Mouse (Mus musculus): ENCODE measurements around the gene Serbp1. TPM values are rescaled to one million over a fixed set of nuclear protein-coding genes. Genes with fewer than 3 reads are reported as not detected.
"Not testable (repeated sequence)": the region's sequence is repeated elsewhere in the genome, so short reads cannot be mapped to it uniquely, and the experiment has no call there.

Serbp1 gene
- polyA plus RNA-seq, 1 experiment from 2014 or later = 175 TPM

GRCm38 (mm10) chr6:67205081-67206037 is 32.6 kb upstream of the Serbp1 start:
- 77% methylated on average over 35 of the region's 35 CpGs for WGBS
- no peak overlapping the region for H3K9ac ChIP-seq (replicated peaks; ENCODE audit: low read depth)
- no peak for DNase-seq (ENCODE audit: low spot score)
- no peak overlapping the region for H3K27ac ChIP-seq (ENCODE audit: low read length)
- H3K4me1 ChIP-seq (ENCODE audit: insufficient read depth, low read depth, low read length) = no peaks in the 10 kb centered on the region
- H3K9me3 ChIP-seq (ENCODE audit: low read length) = no peaks in the 10 kb centered on the region
- no peak overlapping the region for H3K4me3 ChIP-seq (ENCODE audit: low read depth, low read length)
- ATAC-seq = no peak
- no peak overlapping the region for H3K4me2 ChIP-seq (replicated peaks; ENCODE audit: low read depth, low read length)
- no peaks in the 10 kb centered on the region for H3K27me3 ChIP-seq (replicated peaks; ENCODE audit: insufficient read depth, low read length)
- H3K36me3 ChIP-seq (ENCODE audit: insufficient read depth, low read length) = no peaks in the 10 kb centered on the region
- TF ChIP-seq CTCF (IDR thresholded peaks at IDR 0.05) (no peak), EP300 (IDR thresholded peaks at IDR 0.05) (no peak)

DNA sequence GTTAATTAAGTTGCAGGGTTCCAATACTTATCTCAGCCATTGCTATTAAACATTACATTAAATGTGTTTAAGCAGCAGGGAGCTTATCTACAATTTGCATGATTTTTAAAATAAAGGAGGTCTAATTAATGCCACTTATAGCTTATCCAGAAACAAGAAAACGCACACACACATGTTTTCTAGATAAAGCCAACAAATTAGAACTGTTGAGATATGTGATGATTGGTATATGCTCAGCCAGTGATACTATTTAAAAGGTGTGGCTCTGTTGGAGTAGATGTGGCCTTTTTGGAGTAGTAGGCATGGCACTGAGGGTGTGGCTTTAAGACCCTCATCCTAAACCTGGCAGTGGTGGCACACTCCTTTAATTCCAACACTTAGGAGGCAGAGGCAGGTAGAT is 25.6 kb upstream of the Serbp1 start:
- 73% methylated on average over 1 of the region's 1 CpGs for WGBS
- Histone ChIP-seq H3K27ac (ENCODE audit: low read length) (no peak overlapping the region), H3K9ac (replicated peaks; ENCODE audit: low read depth) (no peak overlapping the region), H3K9me3 (ENCODE audit: low read length) (no peaks in the 10 kb centered on the region), H3K36me3 (ENCODE audit: insufficient read depth, low read length) (no peaks in the 10 kb centered on the region), H3K4me2 (replicated peaks; ENCODE audit: low read depth, low read length) (no peak overlapping the region), H3K4me1 (ENCODE audit: insufficient read depth, low read depth, low read length) (no peaks in the 10 kb centered on the region), H3K4me3 (ENCODE audit: low read depth, low read length) (no peak overlapping the region), H3K27me3 (replicated peaks; ENCODE audit: insufficient read depth, low read length) (no peaks in the 10 kb centered on the region)
- no peak for TF ChIP-seq CTCF (IDR thresholded peaks at IDR 0.05)
- TF ChIP-seq EP300 (IDR thresholded peaks at IDR 0.05) = no peak
- DNase-seq (ENCODE audit: low spot score) (no peak), ATAC-seq (no peak)

GRCm38 (mm10) chr6:67213429-67214098 is 24.4 kb upstream of the Serbp1 start:
- no peak overlapping the region for H3K4me2 ChIP-seq (replicated peaks; ENCODE audit: low read depth, low read length)
- no peak overlapping the region for H3K9ac ChIP-seq (replicated peaks; ENCODE audit: low read depth)
- H3K4me1 ChIP-seq (ENCODE audit: insufficient read depth, low read depth, low read length) = no peaks in the 10 kb centered on the region
- no peak for TF ChIP-seq EP300 (IDR thresholded peaks at IDR 0.05)
- no peak for TF ChIP-seq CTCF (IDR thresholded peaks at IDR 0.05)
- H3K27ac ChIP-seq (ENCODE audit: low read length) = no peak overlapping the region
- DNase-seq (ENCODE audit: low spot score) (no peak), ATAC-seq (no peak)
- no peaks in the 10 kb centered on the region for H3K27me3 ChIP-seq (replicated peaks; ENCODE audit: insufficient read depth, low read length)
- H3K9me3 ChIP-seq (ENCODE audit: low read length) = no peaks in the 10 kb centered on the region
- no peak overlapping the region for H3K4me3 ChIP-seq (ENCODE audit: low read depth, low read length)
- no peaks in the 10 kb centered on the region for H3K36me3 ChIP-seq (ENCODE audit: insufficient read depth, low read length)
- WGBS = 89% methylated on average over 4 of the region's 4 CpGs

- Histone ChIP-seq H3K27ac (ENCODE audit: low read length) (no peak overlapping the region), H3K9me3 (ENCODE audit: low read length) (no peaks in the 10 kb centered on the region), H3K4me2 (replicated peaks; ENCODE audit: low read depth, low read length) (no peak overlapping the region), H3K4me3 (ENCODE audit: low read depth, low read length) (no peak overlapping the region), H3K4me1 (ENCODE audit: insufficient read depth, low read depth, low read length) (no peaks in the 10 kb centered on the region), H3K27me3 (replicated peaks; ENCODE audit: insufficient read depth, low read length) (no peaks in the 10 kb centered on the region), H3K36me3 (ENCODE audit: insufficient read depth, low read length) (no peaks in the 10 kb centered on the region), H3K9ac (replicated peaks; ENCODE audit: low read depth) (no peak overlapping the region)
- WGBS = 48% methylated on average over 4 of the region's 4 CpGs
- ATAC-seq (peak; percentile 57), DNase-seq (ENCODE audit: low spot score) (peak; percentile 45)
- TF ChIP-seq EP300 (IDR thresholded peaks at IDR 0.05) = no peak
- no peak for TF ChIP-seq CTCF (IDR thresholded peaks at IDR 0.05)
Observed at GRCm38 (mm10) chr6:67217402-67217801, 20.6 kb upstream of the Serbp1 start.

- Histone ChIP-seq H3K27ac (ENCODE audit: low read length) (no peak overlapping the region), H3K27me3 (replicated peaks; ENCODE audit: insufficient read depth, low read length) (no peaks in the 10 kb centered on the region), H3K9me3 (ENCODE audit: low read length) (no peaks in the 10 kb centered on the region), H3K4me2 (replicated peaks; ENCODE audit: low read depth, low read length) (no peak overlapping the region), H3K9ac (replicated peaks; ENCODE audit: low read depth) (no peak overlapping the region), H3K36me3 (ENCODE audit: insufficient read depth, low read length) (no peaks in the 10 kb centered on the region), H3K4me3 (ENCODE audit: low read depth, low read length) (no peak overlapping the region), H3K4me1 (ENCODE audit: insufficient read depth, low read depth, low read length) (no peaks in the 10 kb centered on the region)
- ATAC-seq (no peak), DNase-seq (ENCODE audit: low spot score) (no peak)
- WGBS = 57% methylated on average over 1 of the region's 1 CpGs
- TF ChIP-seq CTCF (IDR thresholded peaks at IDR 0.05) (no peak), EP300 (IDR thresholded peaks at IDR 0.05) (no peak)
Observed at GRCm38 (mm10) chr6:67217846-67218245, 20.1 kb upstream of the Serbp1 start.

DNA sequence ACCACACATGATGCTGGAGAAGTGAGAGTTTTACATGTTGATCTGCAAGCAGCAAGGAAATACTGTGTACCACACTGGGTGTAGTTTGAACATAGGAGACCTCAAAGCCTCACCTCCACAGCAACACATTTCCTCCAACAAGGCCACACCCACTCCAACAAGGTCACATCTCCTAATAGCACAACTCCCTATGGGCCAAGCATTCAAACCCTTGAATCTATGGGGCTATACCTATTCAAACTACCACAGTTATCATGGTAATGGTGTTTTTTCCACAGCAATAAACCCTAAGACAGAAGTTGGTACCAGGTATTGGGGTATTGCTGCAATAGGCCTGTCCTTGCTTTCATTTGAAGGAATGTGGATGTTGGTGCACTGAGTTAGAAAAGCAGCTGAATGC is 19.4 kb upstream of the Serbp1 start:
- no peak for DNase-seq (ENCODE audit: low spot score)
- H3K27me3 ChIP-seq (replicated peaks; ENCODE audit: insufficient read depth, low read length) = no peaks in the 10 kb centered on the region
- no peaks in the 10 kb centered on the region for H3K9me3 ChIP-seq (ENCODE audit: low read length)
- no peak overlapping the region for H3K27ac ChIP-seq (ENCODE audit: low read length)
- H3K9ac ChIP-seq (replicated peaks; ENCODE audit: low read depth) = no peak overlapping the region
- ATAC-seq = no peak
- no peak overlapping the region for H3K4me2 ChIP-seq (replicated peaks; ENCODE audit: low read depth, low read length)
- no peaks in the 10 kb centered on the region for H3K4me1 ChIP-seq (ENCODE audit: insufficient read depth, low read depth, low read length)
- H3K4me3 ChIP-seq (ENCODE audit: low read depth, low read length) = no peak overlapping the region
- no peaks in the 10 kb centered on the region for H3K36me3 ChIP-seq (ENCODE audit: insufficient read depth, low read length)
- no peak for TF ChIP-seq EP300 (IDR thresholded peaks at IDR 0.05)

- not testable (repeated sequence) for ATAC-seq; H3K9ac ChIP-seq (replicated peaks; ENCODE audit: low read depth); H3K4me3 ChIP-seq (ENCODE audit: low read depth, low read length); H3K4me1 ChIP-seq (ENCODE audit: insufficient read depth, low read depth, low read length); H3K36me3 ChIP-seq (ENCODE audit: insufficient read depth, low read length); H3K27me3 ChIP-seq (replicated peaks; ENCODE audit: insufficient read depth, low read length); H3K27ac ChIP-seq (ENCODE audit: low read length); H3K4me2 ChIP-seq (replicated peaks; ENCODE audit: low read depth, low read length); DNase-seq (ENCODE audit: low spot score); H3K9me3 ChIP-seq (ENCODE audit: low read length)
- WGBS = 92% methylated on average over 14 of the region's 14 CpGs
Observed at GRCm38 (mm10) chr6:67219931-67220330, 18.0 kb upstream of the Serbp1 start.
